Mouse (Mus musculus) liver, postnatal 0 days (tissue): ENCODE measurements around the gene Fam227a. TPM values are rescaled to one million over a fixed set of nuclear protein-coding genes. Genes with fewer than 3 reads are reported as not detected.

Experiments used
- ATAC-seq: fragments of 200-750 bp; cut with Nextera tagmentation; 2 replicates; pipeline ENCODE4 v1.8.0; 2017; ENCODE audit warnings: mild to moderate bottlenecking, moderate library complexity
- DNase-seq: peaks from one replicate; pipeline ENCODE4 v3.0.0-alpha.2; 2016
- H3K27ac ChIP-seq: fragments of 300-500 bp; sonication (generic); 2 replicates; pipeline ENCODE4 v1.5.1; 2014; ENCODE audit warnings: antibody characterized with exemption, moderate library complexity, mild to moderate bottlenecking, low read depth
- H3K27me3 ChIP-seq: fragments of 300-500 bp; sonication (generic); 2 replicates; pipeline ENCODE4 v1.6.1; 2014; ENCODE audit warnings: low read length, control low read depth, mixed read lengths; ENCODE audit not compliant: insufficient read depth
- H3K36me3 ChIP-seq: fragments of 300-500 bp; sonication (generic); replicated peaks from 2 replicates; pipeline ENCODE4 v1.6.1; 2014; ENCODE audit warnings: mild to moderate bottlenecking, control low read depth, low read length, moderate library complexity, mixed read lengths; ENCODE audit not compliant: insufficient read depth
- H3K4me1 ChIP-seq: fragments of 300-500 bp; sonication (generic); 2 replicates; pipeline ENCODE4 v1.6.1; 2014; ENCODE audit warnings: antibody characterized with exemption, mild to moderate bottlenecking, control low read depth; ENCODE audit not compliant: insufficient read depth
- H3K4me2 ChIP-seq: fragments of 300-500 bp; sonication (generic); 2 replicates; pipeline ENCODE4 v1.6.1; 2014; ENCODE audit warnings: low read depth, mild to moderate bottlenecking, low read length, moderate library complexity, mixed read lengths
- H3K4me3 ChIP-seq: fragments of 300-500 bp; sonication (generic); 2 replicates; pipeline ENCODE4 v1.5.1; 2014; ENCODE audit warnings: low read depth, low read length
- H3K9ac ChIP-seq: fragments of 300-500 bp; sonication (generic); replicated peaks from 2 replicates; pipeline ENCODE4 v1.6.1; 2014; ENCODE audit warnings: mild to moderate bottlenecking, moderate library complexity
- H3K9me3 ChIP-seq: fragments of 300-500 bp; sonication (generic); 2 replicates; pipeline ENCODE4 v1.6.1; 2016; ENCODE audit warnings: mild to moderate bottlenecking, control low read depth, low read length, mixed read lengths
- CTCF ChIP-seq: sonication (generic); IDR thresholded peaks from 2 replicates; pipeline ENCODE4 v1.5.1; 2016; ENCODE audit warnings: antibody characterized with exemption, low read depth
- EP300 ChIP-seq: IDR thresholded peaks from 2 replicates; pipeline ENCODE4 v1.6.1; 2016; ENCODE audit warnings: antibody characterized with exemption, low read depth, mild to moderate bottlenecking
- WGBS: fragments of 180-500 bp; shearing (Covaris S2); extraction: QIAGEN DNeasy Blood & Tissue Kit; methylation state at CpG from one replicate; pipeline ENCODE4 v1.1.7; 2014; ENCODE audit not compliant: insufficient replicate concordance; 5-methylcytosine and 5-hydroxymethylcytosine counted together
- polyA plus RNA-seq: library from polyadenylated mRNA; unstranded; fragments of >200 nt; fragmentation: Nextera tagmentation; extraction: Ambion mirVana; gene quantifications from 2 replicates; pipeline ENCODE4 v1.2.1, GENCODE M21; 2015

Gene Fam227a
- polyA plus RNA-seq, 1 experiment from 2014 or later = 0.13 TPM

GRCm38 (mm10) chr15:79686046-79686869, 27.5 kb upstream of the Fam227a start:
- 6% methylated on average over 15 of the region's 15 CpGs for WGBS
- Histone ChIP-seq H3K4me1 (peaks cover 58% of the 10 kb centered on the region), H3K9ac (peak overlapping the region; percentile 98), H3K9me3 (no peaks in the 10 kb centered on the region), H3K4me3 (peak overlapping the region; percentile 88), H3K4me2 (peak overlapping the region; percentile 92), H3K27ac (peak overlapping the region; percentile 99), H3K36me3 (no peaks in the 10 kb centered on the region; the same call in 1 of the 2 replicates), H3K27me3 (no peaks in the 10 kb centered on the region)
- ATAC-seq (no peak), DNase-seq (no peak)
- TF ChIP-seq CTCF = no peak
- TF ChIP-seq EP300 = peak; percentile 62; the same call in 1 of the 2 replicates

GRCm38 (mm10) chr15:79685141-79685641, 26.4 kb upstream of the Fam227a start:
- Histone ChIP-seq H3K27me3 (no peaks in the 10 kb centered on the region), H3K4me3 (peak overlapping the region; percentile 88), H3K4me2 (peak overlapping the region; percentile 92), H3K36me3 (peaks cover 3% of the 10 kb centered on the region; the same call in 1 of the 2 replicates), H3K27ac (peak overlapping the region; percentile 99), H3K9ac (peak overlapping the region; percentile 98), H3K9me3 (no peaks in the 10 kb centered on the region), H3K4me1 (peaks cover 65% of the 10 kb centered on the region)
- no peak for TF ChIP-seq EP300
- 25% methylated on average over 6 of the region's 6 CpGs for WGBS
- DNase-seq (no peak), ATAC-seq (no peak)

- Histone ChIP-seq H3K4me1 (peaks cover 60% of the 10 kb centered on the region), H3K9ac (peak overlapping the region; percentile 98), H3K4me2 (peak overlapping the region; percentile 92), H3K27ac (peak overlapping the region; percentile 99), H3K27me3 (no peaks in the 10 kb centered on the region), H3K9me3 (no peaks in the 10 kb centered on the region), H3K4me3 (peak overlapping the region; percentile 88), H3K36me3 (peaks cover 3% of the 10 kb centered on the region; the same call in 1 of the 2 replicates)
- TF ChIP-seq CTCF = no peak
- no peak for TF ChIP-seq EP300
- 81% methylated on average over 6 of the region's 6 CpGs for WGBS
- ATAC-seq = no peak
- DNase-seq = no peak
These were observed 25.9 kb upstream of the Fam227a start for GRCm38 (mm10) chr15:79684616-79685015.

- Histone ChIP-seq H3K9me3 (no peaks in the 10 kb centered on the region), H3K36me3 (peaks cover 3% of the 10 kb centered on the region), H3K4me1 (peaks cover 54% of the 10 kb centered on the region), H3K27ac (peak overlapping the region; percentile 99), H3K27me3 (no peaks in the 10 kb centered on the region), H3K9ac (peak overlapping the region; percentile 98), H3K4me2 (peak overlapping the region; percentile 92), H3K4me3 (peak overlapping the region; percentile 88)
- WGBS = 52% methylated on average over 19 of the region's 19 CpGs
- ATAC-seq = 0 out of 2 replicates have a peak, but pooled peaks have one; percentile 5
- DNase-seq = no peak
- TF ChIP-seq EP300 = no peak
- TF ChIP-seq CTCF = no peak
These were observed 25.1 kb upstream of the Fam227a start for GRCm38 (mm10) chr15:79683707-79684465.

GRCm38 (mm10) chr15:79683146-79683545, 24.4 kb upstream of the Fam227a start:
- Histone ChIP-seq H3K9ac (peak overlapping the region; percentile 98), H3K4me1 (peaks cover 54% of the 10 kb centered on the region)

GRCm38 (mm10) chr15:79681973-79682372, 23.2 kb upstream of the Fam227a start:
- Histone ChIP-seq H3K9me3 (no peaks in the 10 kb centered on the region), H3K4me2 (peak overlapping the region; percentile 92), H3K36me3 (peaks cover 11% of the 10 kb centered on the region), H3K27ac (peak overlapping the region; percentile 99), H3K4me1 (peaks cover 57% of the 10 kb centered on the region), H3K9ac (peak overlapping the region; percentile 11; the same call in 1 of the 2 replicates), H3K4me3 (no peak overlapping the region), H3K27me3 (no peaks in the 10 kb centered on the region)
- DNase-seq (peak; percentile 42), ATAC-seq (peak; percentile 10; the same call in 1 of the 2 replicates)
- TF ChIP-seq EP300 = no peak
- TF ChIP-seq CTCF = no peak
- WGBS = 62% methylated on average over 4 of the region's 4 CpGs

More at GRCm38 (mm10) chr15:79683146-79683545, 24.4 kb upstream of the Fam227a start:
- Histone ChIP-seq H3K36me3 (peaks cover 3% of the 10 kb centered on the region), H3K27ac (peak overlapping the region; percentile 99), H3K27me3 (no peaks in the 10 kb centered on the region), H3K4me3 (peak overlapping the region; percentile 88), H3K9me3 (no peaks in the 10 kb centered on the region), H3K4me2 (peak overlapping the region; percentile 92)
- TF ChIP-seq EP300 = peak; percentile 43; the same call in 1 of the 2 replicates
- no peak for TF ChIP-seq CTCF
- ATAC-seq (peak; percentile 43), DNase-seq (peak; percentile 46)
- 60% methylated on average over 6 of the region's 6 CpGs for WGBS
